Mouse (Mus musculus): ENCODE data around the gene Nanog.

DNA sequence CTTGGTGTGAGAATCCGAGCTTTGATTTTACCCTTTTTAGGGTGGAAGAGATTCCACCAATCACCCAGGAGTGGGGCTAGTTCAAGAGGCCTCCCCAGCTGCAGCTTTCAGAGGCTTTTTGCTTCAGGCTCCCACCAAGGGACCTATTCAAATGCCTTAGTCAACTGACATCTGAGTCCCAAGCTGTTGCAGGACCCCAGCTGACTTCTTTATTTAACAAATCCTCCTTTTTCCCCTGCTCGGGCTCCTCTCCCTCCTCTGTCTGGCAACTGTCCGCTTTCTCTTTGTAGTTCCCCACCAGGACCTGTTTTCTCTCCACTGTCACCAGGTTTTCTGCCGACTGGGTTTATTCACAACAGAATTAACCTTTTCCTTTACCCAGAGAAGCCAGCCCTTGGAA lies 8.6 kb downstream of the Nanog start:
- no peak for TF ChIP-seq CTCF (IDR thresholded peaks at IDR 0.05; ENCODE audit: control insufficient read depth, insufficient read depth, low read length)
- no peak for TF ChIP-seq POLR2A (IDR thresholded peaks at IDR 0.05; ENCODE audit: borderline replicate concordance, control insufficient read depth, low read depth, low read length)
